Comparison of ENCODE assay signal across 8 mouse cellular contexts in genomic region chr10:127526681-127527080, GRCm38 (mm10). TPM values are rescaled to one million over a fixed set of nuclear protein-coding genes. Genes with fewer than 3 reads are reported as not detected.
A peak's percentile ranks its signal among the peaks of the same experiment; 100 is the strongest.
DNase-seq lines count a peak whose midpoint lies in the region; ATAC-seq and TF ChIP-seq lines count a peak whose summit lies in the region.

No protein-coding gene starts in this region.

- TF ChIP-seq CTCF in forebrain, postnatal 0 days (IDR thresholded peaks at IDR 0.05; ENCODE audit: low read depth) = peak; percentile 44

- WGBS in heart, embryonic 13.5 days = under 1% methylated on average over 26 of the region's 26 CpGs
- 5% methylated on average over 26 of the region's 26 CpGs for WGBS in forebrain, postnatal 0 days
- WGBS in intestine, embryonic 16.5 days = under 1% methylated on average over 26 of the region's 26 CpGs
- under 1% methylated on average over 26 of the region's 26 CpGs for WGBS in liver, embryonic 16.5 days (ENCODE audit: insufficient replicate concordance)
- 1% methylated on average over 26 of the region's 26 CpGs for WGBS in neural tube, embryonic 14.5 days

- peaks cover 24% of the 10 kb centered on the region for H3K4me1 ChIP-seq in heart, embryonic 13.5 days
- peaks cover 5% of the 10 kb centered on the region; the same call in 1 of the 2 replicates for H3K4me1 ChIP-seq in forebrain, postnatal 0 days (ENCODE audit: insufficient read depth)
- peaks cover 13% of the 10 kb centered on the region for H3K4me1 ChIP-seq in intestine, embryonic 16.5 days (ENCODE audit: control insufficient read depth, insufficient read depth, low read length)
- H3K4me1 ChIP-seq in liver, embryonic 16.5 days (ENCODE audit: control insufficient read depth, low read depth, low read length) = peaks cover 11% of the 10 kb centered on the region
- peaks cover 68% of the 10 kb centered on the region for H3K4me1 ChIP-seq in neural tube, embryonic 14.5 days (ENCODE audit: control insufficient read depth, insufficient read depth, low read length)

- H3K27ac ChIP-seq in heart, embryonic 13.5 days (replicated peaks) = no peak overlapping the region
- no peak overlapping the region for H3K27ac ChIP-seq in forebrain, postnatal 0 days (ENCODE audit: low read depth, low read length)
- no peak overlapping the region for H3K27ac ChIP-seq in intestine, embryonic 16.5 days (ENCODE audit: low read length)
- H3K27ac ChIP-seq in liver, embryonic 16.5 days (ENCODE audit: low read length) = no peak overlapping the region
- H3K27ac ChIP-seq in neural tube, embryonic 14.5 days (ENCODE audit: low read depth, low read length) = peak overlapping the region; percentile 84

- DNase-seq in heart, adult 8-10 months (ENCODE audit: low spot score) = no peak
- peak; percentile 68 for DNase-seq in cerebellum, adult 11 months
- no peak for DNase-seq in forebrain, postnatal 0 days
- no peak for DNase-seq in ovary, postnatal 10 days (ENCODE audit: low spot score)

- no peaks in the 10 kb centered on the region for H3K36me3 ChIP-seq in heart, embryonic 13.5 days
- no peaks in the 10 kb centered on the region for H3K36me3 ChIP-seq in forebrain, postnatal 0 days (ENCODE audit: insufficient read depth)
- no peaks in the 10 kb centered on the region for H3K36me3 ChIP-seq in intestine, embryonic 16.5 days (ENCODE audit: control insufficient read depth, insufficient read depth, low read length)
- no peaks in the 10 kb centered on the region for H3K36me3 ChIP-seq in liver, embryonic 16.5 days (ENCODE audit: control insufficient read depth, insufficient read depth)
- no peaks in the 10 kb centered on the region for H3K36me3 ChIP-seq in neural tube, embryonic 14.5 days (ENCODE audit: control insufficient read depth, insufficient read depth, low read length)

- no peak for ATAC-seq in heart, embryonic 13.5 days (ENCODE audit: extremely low read depth, insufficient number of reproducible peaks, low FRiP score, low TSS enrichment)
- peak; percentile 37 for ATAC-seq in forebrain, postnatal 0 days
- peak; percentile 51; the same call in 1 of the 2 replicates for ATAC-seq in intestine, embryonic 16.5 days
- peak; percentile 19; the same call in 1 of the 2 replicates for ATAC-seq in liver, embryonic 16.5 days (ENCODE audit: low read depth)
- ATAC-seq in neural tube, embryonic 14.5 days (ENCODE audit: low read depth) = no peak

- peaks cover 90% of the 10 kb centered on the region for H3K27me3 ChIP-seq in heart, embryonic 13.5 days (replicated peaks)
- peaks cover 57% of the 10 kb centered on the region for H3K27me3 ChIP-seq in forebrain, postnatal 0 days (ENCODE audit: insufficient read depth, low read length)
- peaks cover 81% of the 10 kb centered on the region for H3K27me3 ChIP-seq in intestine, embryonic 16.5 days (replicated peaks; ENCODE audit: control insufficient read depth, insufficient read depth, low read length)
- H3K27me3 ChIP-seq in liver, embryonic 16.5 days (ENCODE audit: control insufficient read depth, insufficient read depth, low read depth, low read length) = peaks cover 84% of the 10 kb centered on the region
- H3K27me3 ChIP-seq in neural tube, embryonic 14.5 days (ENCODE audit: control insufficient read depth, insufficient read depth, low read length) = no peaks in the 10 kb centered on the region

- H3K9me3 ChIP-seq in heart, embryonic 13.5 days = no peaks in the 10 kb centered on the region
- no peaks in the 10 kb centered on the region for H3K9me3 ChIP-seq in forebrain, postnatal 0 days (ENCODE audit: low read length)
- no peaks in the 10 kb centered on the region for H3K9me3 ChIP-seq in intestine, embryonic 16.5 days (ENCODE audit: control insufficient read depth, low read length)
- no peaks in the 10 kb centered on the region for H3K9me3 ChIP-seq in liver, embryonic 16.5 days (replicated peaks; ENCODE audit: control insufficient read depth, low read length)
- H3K9me3 ChIP-seq in neural tube, embryonic 14.5 days (ENCODE audit: control insufficient read depth, low read length) = no peaks in the 10 kb centered on the region

- H3K4me2 ChIP-seq in heart, embryonic 13.5 days = peak overlapping the region; percentile 67
- H3K4me2 ChIP-seq in forebrain, postnatal 0 days (ENCODE audit: low read depth) = peak overlapping the region; percentile 32
- peak overlapping the region; percentile 56 for H3K4me2 ChIP-seq in intestine, embryonic 16.5 days (ENCODE audit: low read depth, low read length)
- H3K4me2 ChIP-seq in liver, embryonic 16.5 days (ENCODE audit: low read depth, low read length) = peak overlapping the region; percentile 42
- H3K4me2 ChIP-seq in neural tube, embryonic 14.5 days (ENCODE audit: low read depth, low read length) = peak overlapping the region; percentile 86

- peak overlapping the region; percentile 44 for H3K4me3 ChIP-seq in heart, embryonic 13.5 days
- H3K4me3 ChIP-seq in forebrain, postnatal 0 days (ENCODE audit: low read depth, low read length) = 0 out of 2 replicates have a peak overlapping the region, but pooled peaks have one; percentile 11
- H3K4me3 ChIP-seq in intestine, embryonic 16.5 days (ENCODE audit: low read length) = peak overlapping the region; percentile 40
- H3K4me3 ChIP-seq in liver, embryonic 16.5 days (ENCODE audit: low read depth, low read length) = peak overlapping the region; percentile 30
- peak overlapping the region; percentile 19 for H3K4me3 ChIP-seq in neural tube, embryonic 14.5 days (ENCODE audit: low read depth, low read length)

- peak overlapping the region; percentile 37 for H3K9ac ChIP-seq in heart, embryonic 13.5 days
- no peak overlapping the region for H3K9ac ChIP-seq in forebrain, postnatal 0 days
- peak overlapping the region; percentile 40; the same call in 1 of the 2 replicates for H3K9ac ChIP-seq in intestine, embryonic 16.5 days (ENCODE audit: low read depth, low read length)
- H3K9ac ChIP-seq in liver, embryonic 16.5 days (ENCODE audit: low read depth, low read length) = no peak overlapping the region
- H3K9ac ChIP-seq in neural tube, embryonic 14.5 days (replicated peaks; ENCODE audit: low read depth, low read length) = peak overlapping the region; percentile 42

RNA-seq across cellular contexts. Expression of gene Shmt2, which starts 4.4 kb away (rescaled TPM):
- polyA plus RNA-seq in heart, embryonic 13.5 days (2015; fragmentation: Nextera tagmentation; extraction: Ambion mirVana) = 78.3 and 84.5 TPM in 2 replicates
- 10 to 100 TPM; 41.6 to 48.4 (median 44.5) TPM for total RNA-seq in heart, adult 8-10 months (2022)
- total RNA-seq in forebrain, postnatal 0 days (2014; rRNA removed) = 31.5 and 43.8 TPM in 2 replicates
- 39.0 and 39.9 TPM in 2 replicates for polyA plus RNA-seq in forebrain, postnatal 0 days (2015; fragmentation: Nextera tagmentation; extraction: Ambion mirVana)
- polyA plus RNA-seq in intestine, embryonic 16.5 days (2015; fragmentation: Nextera tagmentation; extraction: Ambion mirVana) = 146 and 170 TPM in 2 replicates
- polyA plus RNA-seq in liver, embryonic 16.5 days (2015; fragmentation: Nextera tagmentation; extraction: Ambion mirVana) = 180 and 183 TPM in 2 replicates
- 44.9 and 46.8 TPM in 2 replicates for polyA plus RNA-seq in neural tube, embryonic 14.5 days (2014; fragmentation: Nextera tagmentation; extraction: Ambion mirVana)

RNA-seq across cellular contexts. Expression of gene Nxph4, which starts 7.7 kb away (rescaled TPM):
- polyA plus RNA-seq in heart, embryonic 13.5 days (2015; fragmentation: Nextera tagmentation; extraction: Ambion mirVana) = 0.62 TPM in 2 replicates
- under 1 TPM; 0.22 to 0.66 (median 0.50) TPM for total RNA-seq in heart, adult 8-10 months (2022)
- 2.1 and 2.2 TPM in 2 replicates for total RNA-seq in forebrain, postnatal 0 days (2014; rRNA removed)
- 19.9 and 22.6 TPM in 2 replicates for polyA plus RNA-seq in forebrain, postnatal 0 days (2015; fragmentation: Nextera tagmentation; extraction: Ambion mirVana)
- polyA plus RNA-seq in intestine, embryonic 16.5 days (2015; fragmentation: Nextera tagmentation; extraction: Ambion mirVana) = 4.3 and 4.4 TPM in 2 replicates
- 0.14 TPM in 1 of 2 replicates, not detected in the other for polyA plus RNA-seq in liver, embryonic 16.5 days (2015; fragmentation: Nextera tagmentation; extraction: Ambion mirVana)
- 80.1 and 80.4 TPM in 2 replicates for polyA plus RNA-seq in neural tube, embryonic 14.5 days (2014; fragmentation: Nextera tagmentation; extraction: Ambion mirVana)

RNA-seq across cellular contexts. Expression of gene Ndufa4l2, which starts 11.9 kb away (rescaled TPM):
- polyA plus RNA-seq in heart, embryonic 13.5 days (2015; fragmentation: Nextera tagmentation; extraction: Ambion mirVana) = 14.2 and 18.1 TPM in 2 replicates
- total RNA-seq in heart, adult 8-10 months (2022) = 10 to 100 TPM; 17.2 to 26.5 (median 21.6) TPM
- 4.9 and 15.5 TPM in 2 replicates for total RNA-seq in forebrain, postnatal 0 days (2014; rRNA removed)
- 15.2 and 15.5 TPM in 2 replicates for polyA plus RNA-seq in forebrain, postnatal 0 days (2015; fragmentation: Nextera tagmentation; extraction: Ambion mirVana)
- polyA plus RNA-seq in intestine, embryonic 16.5 days (2015; fragmentation: Nextera tagmentation; extraction: Ambion mirVana) = 64.5 and 64.6 TPM in 2 replicates
- polyA plus RNA-seq in liver, embryonic 16.5 days (2015; fragmentation: Nextera tagmentation; extraction: Ambion mirVana) = 62.5 and 67.9 TPM in 2 replicates
- polyA plus RNA-seq in neural tube, embryonic 14.5 days (2014; fragmentation: Nextera tagmentation; extraction: Ambion mirVana) = 9.7 and 13.5 TPM in 2 replicates

RNA-seq across cellular contexts. Expression of gene Stac3, which starts 25.2 kb away (rescaled TPM):
- polyA plus RNA-seq in heart, embryonic 13.5 days (2015; fragmentation: Nextera tagmentation; extraction: Ambion mirVana) = 0.76 and 1.0 TPM in 2 replicates
- total RNA-seq in heart, adult 8-10 months (2022) = 1 to 10 TPM in 1 of 4 experiments, under 1 TPM in 2, not detected in 1; 0.66 to 1.5 (median 0.76) TPM
- total RNA-seq in forebrain, postnatal 0 days (2014; rRNA removed) = 0.85 and 1.7 TPM in 2 replicates
- 0.20 and 0.50 TPM in 2 replicates for polyA plus RNA-seq in forebrain, postnatal 0 days (2015; fragmentation: Nextera tagmentation; extraction: Ambion mirVana)
- polyA plus RNA-seq in intestine, embryonic 16.5 days (2015; fragmentation: Nextera tagmentation; extraction: Ambion mirVana) = 0.32 and 0.67 TPM in 2 replicates
- 0.59 and 0.65 TPM in 2 replicates for polyA plus RNA-seq in liver, embryonic 16.5 days (2015; fragmentation: Nextera tagmentation; extraction: Ambion mirVana)
- polyA plus RNA-seq in neural tube, embryonic 14.5 days (2014; fragmentation: Nextera tagmentation; extraction: Ambion mirVana) = 0.31 TPM in 1 of 2 replicates, not detected in the other

Comparison
In these comparisons a context has a peak if more than half of its experiments do, and no peak if none do; other contexts are left out.
1. ATAC-seq: peak in forebrain, postnatal 0 days (single experiment), intestine, embryonic 16.5 days (single experiment) and liver, embryonic 16.5 days (single experiment); none in heart, embryonic 13.5 days (single experiment) and neural tube, embryonic 14.5 days (single experiment).
2. H3K4me2 ChIP-seq: peak in every context shown above with its lines; median percentile 86 in neural tube, embryonic 14.5 days; 67 in heart, embryonic 13.5 days; 56 in intestine, embryonic 16.5 days; 42 in liver, embryonic 16.5 days; 32 in forebrain, postnatal 0 days.
3. H3K9ac ChIP-seq: peak in heart, embryonic 13.5 days (single experiment), intestine, embryonic 16.5 days (single experiment) and neural tube, embryonic 14.5 days (single experiment); none in forebrain, postnatal 0 days (single experiment) and liver, embryonic 16.5 days (single experiment).
4. Peak in every context shown above with its lines, with median percentiles within 50 percentile points of each other: H3K4me3 ChIP-seq.